Mouse (Mus musculus) heart, adult 2 months (tissue): Measurements from ENCODE around the gene Gpt2. TPM values are rescaled to one million over a fixed set of nuclear protein-coding genes. Genes with fewer than 3 reads are reported as not detected.

Source experiments
- DNase-seq, 2 experiments: peaks; one replicate each; pipeline ENCODE4 v3.0.0; 2021
- H3K27ac ChIP-seq: fragments of 200-600 bp; 2 replicates; pipeline ENCODE4 v1.8.1; 2022
- H3K27me3 ChIP-seq: fragments of 200-500 bp; 2 replicates; pipeline ENCODE4 v1.6.1; 2012; ENCODE audit warnings: mild to moderate bottlenecking, low read length, inconsistent platforms, mixed read lengths; ENCODE audit not compliant: control insufficient read depth, insufficient read depth
- H3K36me3 ChIP-seq: fragments of 200-500 bp; 2 replicates; pipeline ENCODE4 v1.6.1; 2012; ENCODE audit warnings: low read length, inconsistent platforms; ENCODE audit not compliant: control insufficient read depth, insufficient read depth
- H3K4me1 ChIP-seq: fragments of 200-500 bp; 2 replicates; pipeline ENCODE4 v1.6.1; 2011; ENCODE audit warnings: low read length; ENCODE audit not compliant: control insufficient read depth, insufficient read depth
- H3K4me3 ChIP-seq: fragments of 200-600 bp; 2 replicates; pipeline ENCODE4 v1.8.1; 2022
- H3K79me2 ChIP-seq: fragments of 200-500 bp; replicated peaks from 2 replicates; pipeline ENCODE4 v1.6.1; 2012; ENCODE audit warnings: mild to moderate bottlenecking, inconsistent platforms, low read length, moderate library complexity, mixed read lengths; ENCODE audit not compliant: control insufficient read depth, insufficient read depth
- H3K9ac ChIP-seq: fragments of 200-500 bp; 2 replicates; pipeline ENCODE4 v1.6.1; 2012; ENCODE audit warnings: low read depth, mild to moderate bottlenecking, control low read depth, inconsistent platforms, low read length, mixed read lengths
- CTCF ChIP-seq: fragments of 200-600 bp; IDR thresholded peaks from 2 replicates; pipeline ENCODE4 v1.8.1; 2022; ENCODE audit warnings: antibody characterized with exemption, mild to moderate bottlenecking, moderate library complexity
- EP300 ChIP-seq: fragments of 200-500 bp; IDR thresholded peaks from 2 replicates; pipeline ENCODE4 v1.6.1; 2011; ENCODE audit warnings: low read depth, low read length, control low read depth; ENCODE audit not compliant: insufficient read depth
- POLR2A ChIP-seq: fragments of 200-500 bp; IDR thresholded peaks from 2 replicates; pipeline ENCODE4 v1.6.1; 2011; ENCODE audit warnings: mild to moderate bottlenecking, low read depth, low read length, control low read depth; ENCODE audit not compliant: insufficient read depth
- WGBS: fragments of 180-500 bp; shearing (Covaris S2); methylation state at CpG from one replicate; pipeline ENCODE4 v1.1.7; 2018; 5-methylcytosine and 5-hydroxymethylcytosine counted together
- intact Hi-C: fragments of 180-260 bp; cut with DNase I; formaldehyde crosslinking; loops from one replicate; pipeline ENCODE4 v1.15.1; 2025
- polyA plus RNA-seq: library from polyadenylated mRNA; depleted of rRNA; stranded (reverse); fragments of >200 nt; gene quantifications from 2 replicates; pipeline ENCODE4 v1.2.3, GENCODE M21; 2012
- total RNA-seq, 2 experiments: library from RNA; stranded (reverse); gene quantifications; 2 replicates each; pipeline ENCODE4 v1.2.3; 2021

Gene Gpt2
- total and polyA plus RNA-seq, 3 experiments = 19.7 to 35.2 (median 32.4) TPM

- Histone ChIP-seq H3K9ac (no peak overlapping the region), H3K4me1 (no peaks in the 10 kb centered on the region), H3K27me3 (no peaks in the 10 kb centered on the region), H3K79me2 (no peaks in the 10 kb centered on the region), H3K4me3 (no peak overlapping the region), H3K27ac (no peak overlapping the region), H3K36me3 (no peaks in the 10 kb centered on the region)
- no peak for TF ChIP-seq CTCF
- TF ChIP-seq POLR2A = no peak
- no peak for TF ChIP-seq EP300
- intact Hi-C loops = no loop called here
- DNase-seq = no peak
Measured at GRCm38 (mm10) chr8:85488631-85489030, 3.7 kb upstream of the Gpt2 start.

- no peak overlapping the region for H3K27ac ChIP-seq
- H3K27me3 ChIP-seq = no peaks in the 10 kb centered on the region
- intact Hi-C loops = no loop called here
- H3K9ac ChIP-seq = no peak overlapping the region
- H3K36me3 ChIP-seq = no peaks in the 10 kb centered on the region
- peaks cover 2% of the 10 kb centered on the region; the same call in 1 of the 2 replicates for H3K4me1 ChIP-seq
- 95% methylated on average over 8 of the region's 8 CpGs for WGBS
- H3K4me3 ChIP-seq = no peak overlapping the region
- DNase-seq = no peak
- H3K79me2 ChIP-seq = no peaks in the 10 kb centered on the region
- TF ChIP-seq POLR2A (no peak), EP300 (no peak), CTCF (no peak)
Measured at GRCm38 (mm10) chr8:85489546-85489945, 2.8 kb upstream of the Gpt2 start.

- 9% methylated on average over 49 of the region's 49 CpGs for WGBS
- Histone ChIP-seq H3K4me1 (peaks cover 2% of the 10 kb centered on the region; the same call in 1 of the 2 replicates), H3K79me2 (no peaks in the 10 kb centered on the region), H3K4me3 (peak overlapping the region; percentile 92), H3K9ac (peak overlapping the region; percentile 84), H3K27me3 (no peaks in the 10 kb centered on the region), H3K36me3 (no peaks in the 10 kb centered on the region), H3K27ac (peak overlapping the region; percentile 71)
- DNase-seq = no peak
- intact Hi-C loops = loop anchor here (5.0 kb wide), 1 partner anchor 61 kb away; the partner anchor contains the start of gene 4921524J17Rik
- TF ChIP-seq POLR2A (no peak), EP300 (no peak), CTCF (no peak)
Measured at GRCm38 (mm10) chr8:85492940-85493931, 860 bp downstream of the Gpt2 start.

- no peak for DNase-seq
- WGBS = 65% methylated on average over 5 of the region's 5 CpGs
- intact Hi-C loops = no loop called here
- H3K4me3 ChIP-seq = no peak overlapping the region
- H3K27me3 ChIP-seq = no peaks in the 10 kb centered on the region
- H3K9ac ChIP-seq = no peak overlapping the region
- H3K27ac ChIP-seq = no peak overlapping the region
- TF ChIP-seq EP300 (no peak), POLR2A (no peak), CTCF (no peak)
- H3K4me1 ChIP-seq = peaks cover 3% of the 10 kb centered on the region
- H3K36me3 ChIP-seq = no peaks in the 10 kb centered on the region
- no peaks in the 10 kb centered on the region for H3K79me2 ChIP-seq
Measured at GRCm38 (mm10) chr8:85496125-85496524, 3.7 kb downstream of the Gpt2 start.

GRCm38 (mm10) chr8:85496778-85497177 lies 4.4 kb downstream of the Gpt2 start:
- TF ChIP-seq CTCF (no peak), EP300 (no peak), POLR2A (no peak)
- no peak for DNase-seq
- H3K9ac ChIP-seq = no peak overlapping the region
- H3K36me3 ChIP-seq = no peaks in the 10 kb centered on the region
- H3K27ac ChIP-seq = no peak overlapping the region
- intact Hi-C loops = no loop called here
- H3K79me2 ChIP-seq = no peaks in the 10 kb centered on the region
- no peak overlapping the region for H3K4me3 ChIP-seq
- peaks cover 7% of the 10 kb centered on the region for H3K4me1 ChIP-seq
- 89% methylated on average over 4 of the region's 4 CpGs for WGBS
- no peaks in the 10 kb centered on the region for H3K27me3 ChIP-seq

- peaks cover 7% of the 10 kb centered on the region for H3K4me1 ChIP-seq
- no peak for DNase-seq
- H3K79me2 ChIP-seq = no peaks in the 10 kb centered on the region
- H3K36me3 ChIP-seq = no peaks in the 10 kb centered on the region
- H3K4me3 ChIP-seq = no peak overlapping the region
- 58% methylated on average over 2 of the region's 2 CpGs for WGBS
- intact Hi-C loops = no loop called here
- TF ChIP-seq CTCF (no peak), EP300 (no peak), POLR2A (no peak)
- H3K27me3 ChIP-seq = no peaks in the 10 kb centered on the region
- H3K27ac ChIP-seq = no peak overlapping the region
- H3K9ac ChIP-seq = no peak overlapping the region
Measured at GRCm38 (mm10) chr8:85498577-85498976, 6.2 kb downstream of the Gpt2 start.
